Mouse (Mus musculus): ENCODE measurements at regions not wholly inside any gene's neighbourhood (a gene's known extent, or its start where the extent isn't known, plus 50 kb on each side); places are given as distances from the start of the nearest gene placed in this dataset.
"Not testable (repeated sequence)": the region's sequence is repeated elsewhere in the genome, so short reads cannot be mapped to it uniquely, and the experiment has no call there.

GRCm38 (mm10) chr2:95433996-95434395 is 884.0 kb upstream of the Lrrc4c start:
- not testable (repeated sequence) for H3K27me3 ChIP-seq (ENCODE audit: insufficient read depth, poor library complexity, severe bottlenecking); DNase-seq (ENCODE audit: low spot score); H3K9me3 ChIP-seq; H3K4me3 ChIP-seq; H3K36me3 ChIP-seq; H3K27ac ChIP-seq; H3K4me1 ChIP-seq (replicated peaks)
- 79% methylated on average over 1 of the region's 1 CpGs for WGBS

- Histone ChIP-seq H3K4me3 (no peak overlapping the region), H3K27ac (no peak overlapping the region), H3K9me3 (no peaks in the 10 kb centered on the region), H3K36me3 (no peaks in the 10 kb centered on the region), H3K4me1 (replicated peaks) (no peaks in the 10 kb centered on the region), H3K27me3 (ENCODE audit: insufficient read depth, poor library complexity, severe bottlenecking) (no peaks in the 10 kb centered on the region)
- DNase-seq (ENCODE audit: low spot score): no peak
Observed at GRCm38 (mm10) chr2:95440957-95441356, 877.0 kb upstream of the Lrrc4c start.

- Histone ChIP-seq H3K4me1 (replicated peaks) (no peaks in the 10 kb centered on the region), H3K27me3 (ENCODE audit: insufficient read depth, poor library complexity, severe bottlenecking) (no peaks in the 10 kb centered on the region), H3K9me3 (no peaks in the 10 kb centered on the region), H3K4me3 (no peak overlapping the region), H3K36me3 (no peaks in the 10 kb centered on the region), H3K27ac (no peak overlapping the region)
- 81% methylated on average over 2 of the region's 2 CpGs for WGBS
- DNase-seq (ENCODE audit: low spot score): no peak
Observed at GRCm38 (mm10) chr2:95443245-95443799, 874.6 kb upstream of the Lrrc4c start.

- no peaks in the 10 kb centered on the region for H3K9me3 ChIP-seq
- no peaks in the 10 kb centered on the region for H3K36me3 ChIP-seq
- H3K4me3 ChIP-seq: no peak overlapping the region
- 0% methylated on average over 1 of the region's 1 CpGs for WGBS
- DNase-seq (ENCODE audit: low spot score): peak; percentile 20
- H3K27ac ChIP-seq: no peak overlapping the region
- no peaks in the 10 kb centered on the region for H3K27me3 ChIP-seq (ENCODE audit: insufficient read depth, poor library complexity, severe bottlenecking)
- peaks cover 5% of the 10 kb centered on the region for H3K4me1 ChIP-seq (replicated peaks)
Observed at GRCm38 (mm10) chr2:95448897-95449296, 869.1 kb upstream of the Lrrc4c start.

- 90% methylated on average over 5 of the region's 5 CpGs for WGBS
- no peak for DNase-seq (ENCODE audit: low spot score)
- no peaks in the 10 kb centered on the region for H3K4me1 ChIP-seq (replicated peaks)
Observed at GRCm38 (mm10) chr2:95479827-95480226, 838.1 kb upstream of the Lrrc4c start.

GRCm38 (mm10) chr2:95483397-95483796 is 834.6 kb upstream of the Lrrc4c start:
- Histone ChIP-seq H3K4me3 (no peak overlapping the region), H3K36me3 (no peaks in the 10 kb centered on the region), H3K27me3 (ENCODE audit: insufficient read depth, poor library complexity, severe bottlenecking) (no peaks in the 10 kb centered on the region), H3K4me1 (replicated peaks) (no peaks in the 10 kb centered on the region), H3K27ac (no peak overlapping the region), H3K9me3 (no peaks in the 10 kb centered on the region)
- WGBS: 86% methylated on average over 2 of the region's 2 CpGs
- DNase-seq (ENCODE audit: low spot score): no peak

More at GRCm38 (mm10) chr2:95479827-95480226, 838.1 kb upstream of the Lrrc4c start:
- H3K27ac ChIP-seq: no peak overlapping the region
- no peaks in the 10 kb centered on the region for H3K9me3 ChIP-seq
- no peaks in the 10 kb centered on the region for H3K36me3 ChIP-seq
- H3K4me3 ChIP-seq: no peak overlapping the region
- H3K27me3 ChIP-seq (ENCODE audit: insufficient read depth, poor library complexity, severe bottlenecking): no peaks in the 10 kb centered on the region

- WGBS: 94% methylated on average over 3 of the region's 3 CpGs
- H3K4me3 ChIP-seq: no peak overlapping the region
- no peaks in the 10 kb centered on the region for H3K36me3 ChIP-seq
- H3K9me3 ChIP-seq: no peaks in the 10 kb centered on the region
- H3K4me1 ChIP-seq (replicated peaks): no peaks in the 10 kb centered on the region
- no peaks in the 10 kb centered on the region for H3K27me3 ChIP-seq (ENCODE audit: insufficient read depth, poor library complexity, severe bottlenecking)
- H3K27ac ChIP-seq: no peak overlapping the region
- no peak for DNase-seq (ENCODE audit: low spot score)
Observed at GRCm38 (mm10) chr2:95487580-95488135, 830.3 kb upstream of the Lrrc4c start.

- WGBS: 86% methylated on average over 2 of the region's 2 CpGs
- Histone ChIP-seq H3K27ac (no peak overlapping the region), H3K4me3 (no peak overlapping the region), H3K36me3 (no peaks in the 10 kb centered on the region), H3K9me3 (no peaks in the 10 kb centered on the region), H3K27me3 (ENCODE audit: insufficient read depth, poor library complexity, severe bottlenecking) (no peaks in the 10 kb centered on the region), H3K4me1 (replicated peaks) (no peaks in the 10 kb centered on the region)
- DNase-seq (ENCODE audit: low spot score): no peak
Observed at GRCm38 (mm10) chr2:95494026-95494697, 823.8 kb upstream of the Lrrc4c start.

- no peaks in the 10 kb centered on the region for H3K36me3 ChIP-seq
- H3K4me3 ChIP-seq: no peak overlapping the region
- 41% methylated on average over 4 of the region's 4 CpGs for WGBS
- H3K4me1 ChIP-seq (replicated peaks): no peaks in the 10 kb centered on the region
- no peaks in the 10 kb centered on the region for H3K27me3 ChIP-seq (ENCODE audit: insufficient read depth, poor library complexity, severe bottlenecking)
- no peak overlapping the region for H3K27ac ChIP-seq
- H3K9me3 ChIP-seq: no peaks in the 10 kb centered on the region
- peak; percentile 11 for DNase-seq (ENCODE audit: low spot score)
Observed at GRCm38 (mm10) chr2:95494698-95495088, 823.3 kb upstream of the Lrrc4c start.

- DNase-seq (ENCODE audit: low spot score): no peak
- no peak overlapping the region for H3K4me3 ChIP-seq
- H3K9me3 ChIP-seq: no peaks in the 10 kb centered on the region
- no peak overlapping the region for H3K27ac ChIP-seq
- no peaks in the 10 kb centered on the region for H3K36me3 ChIP-seq
- no peaks in the 10 kb centered on the region for H3K4me1 ChIP-seq (replicated peaks)
- no peaks in the 10 kb centered on the region for H3K27me3 ChIP-seq (ENCODE audit: insufficient read depth, poor library complexity, severe bottlenecking)
Observed at GRCm38 (mm10) chr2:95511286-95511685, 806.7 kb upstream of the Lrrc4c start.

GRCm38 (mm10) chr2:95521624-95522023 is 796.3 kb upstream of the Lrrc4c start:
- Histone ChIP-seq H3K27ac (no peak overlapping the region), H3K9me3 (no peaks in the 10 kb centered on the region), H3K36me3 (no peaks in the 10 kb centered on the region), H3K27me3 (ENCODE audit: insufficient read depth, poor library complexity, severe bottlenecking) (no peaks in the 10 kb centered on the region), H3K4me1 (replicated peaks) (no peaks in the 10 kb centered on the region), H3K4me3 (no peak overlapping the region)
- DNase-seq (ENCODE audit: low spot score): no peak

GRCm38 (mm10) chr2:95524590-95525266 is 793.2 kb upstream of the Lrrc4c start:
- Histone ChIP-seq H3K27me3 (ENCODE audit: insufficient read depth, poor library complexity, severe bottlenecking) (no peaks in the 10 kb centered on the region), H3K27ac (no peak overlapping the region), H3K4me1 (replicated peaks) (no peaks in the 10 kb centered on the region), H3K36me3 (no peaks in the 10 kb centered on the region), H3K9me3 (no peaks in the 10 kb centered on the region), H3K4me3 (no peak overlapping the region)
- DNase-seq (ENCODE audit: low spot score): no peak
- WGBS: 62% methylated on average over 4 of the region's 4 CpGs

- DNase-seq (ENCODE audit: low spot score): no peak
- no peaks in the 10 kb centered on the region for H3K4me1 ChIP-seq (replicated peaks)
- no peaks in the 10 kb centered on the region for H3K9me3 ChIP-seq
- WGBS: 93% methylated on average over 2 of the region's 2 CpGs
- no peaks in the 10 kb centered on the region for H3K27me3 ChIP-seq (ENCODE audit: insufficient read depth, poor library complexity, severe bottlenecking)
- no peak overlapping the region for H3K4me3 ChIP-seq
- H3K27ac ChIP-seq: no peak overlapping the region
- no peaks in the 10 kb centered on the region for H3K36me3 ChIP-seq
Observed at GRCm38 (mm10) chr2:95564089-95564488, 753.9 kb upstream of the Lrrc4c start.

Data from hindbrain, embryonic 10.5 days (tissue).